Mouse (Mus musculus): ENCODE results near the gene Spef1. TPM values are rescaled to one million over a fixed set of nuclear protein-coding genes. Genes with fewer than 3 reads are reported as not detected.

The Spef1 gene
- polyA plus RNA-seq, 3 experiments from 2014 or later: 0.47 to 0.54 TPM; not detected in 1

DNA sequence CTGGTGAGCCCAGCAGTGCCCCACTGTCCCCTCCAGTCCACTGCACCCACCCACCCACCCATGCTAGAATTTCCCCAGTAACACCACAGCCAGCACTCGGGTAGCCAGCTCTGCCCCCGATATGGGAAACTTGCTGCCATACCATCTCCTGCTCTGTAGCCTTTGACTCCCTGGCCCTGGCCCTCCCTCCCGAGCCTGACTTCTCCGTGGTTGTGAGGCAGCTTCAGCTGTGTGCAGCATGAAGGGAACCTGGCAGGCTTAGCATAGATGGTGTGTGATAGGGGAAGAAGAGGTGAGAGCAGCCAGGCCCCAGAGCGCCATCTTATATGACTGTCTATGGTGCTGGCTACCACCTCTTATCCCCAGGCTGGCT is 46.6 kb downstream of the Spef1 start:
- no peak for ATAC-seq

DNA sequence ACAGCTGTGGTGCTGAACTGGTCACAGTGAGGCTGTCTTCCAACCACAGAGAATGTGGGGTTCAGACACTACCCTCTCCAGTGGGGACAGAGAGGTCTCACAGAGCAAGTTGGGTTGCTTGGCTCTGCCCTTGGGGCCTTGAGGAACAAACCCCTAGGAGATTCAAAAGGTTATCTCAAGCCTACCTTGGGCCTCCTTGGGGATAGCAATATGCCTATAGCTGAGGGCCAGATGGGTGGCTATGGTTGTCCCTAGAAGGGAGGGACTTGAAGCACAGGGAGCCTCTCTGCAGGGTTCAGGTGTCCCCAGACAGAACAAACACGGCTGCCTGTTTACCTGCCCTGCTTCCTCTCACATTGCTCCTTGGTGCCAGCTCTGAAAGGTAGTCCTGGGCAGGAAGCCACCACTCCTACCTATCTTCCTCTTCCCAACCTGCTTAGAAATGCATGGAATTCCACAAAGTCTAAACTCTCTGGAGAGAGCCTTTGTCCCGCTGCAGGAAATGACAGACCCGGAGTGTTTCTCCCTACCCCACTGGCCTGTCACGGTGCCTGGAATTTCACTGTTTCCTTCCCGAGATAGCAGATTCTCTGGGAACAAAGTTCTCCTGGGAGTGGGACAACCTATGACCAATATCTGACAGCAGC is 47.1 kb downstream of the Spef1 start:
- no peak for ATAC-seq

DNA sequence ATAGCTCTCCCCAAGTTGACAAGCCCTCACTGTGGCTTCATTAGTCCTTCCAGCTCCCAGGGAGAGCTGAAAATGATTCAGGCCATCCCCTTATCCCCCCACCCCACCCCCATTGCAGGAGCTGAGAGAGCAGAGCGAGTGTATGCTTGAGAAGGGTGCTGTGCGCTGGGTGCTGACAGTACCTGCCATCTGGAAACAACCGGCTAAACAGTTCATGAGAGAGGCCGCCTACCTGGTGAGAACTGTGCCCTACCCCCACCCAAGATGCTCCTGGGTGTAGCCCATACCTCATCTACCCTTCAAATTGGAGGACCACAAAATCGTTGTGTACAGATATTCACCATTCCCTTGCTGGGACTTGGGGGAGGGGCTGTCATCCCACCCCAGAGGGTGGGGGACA is 47.8 kb downstream of the Spef1 start:
- ATAC-seq: no peak

DNA sequence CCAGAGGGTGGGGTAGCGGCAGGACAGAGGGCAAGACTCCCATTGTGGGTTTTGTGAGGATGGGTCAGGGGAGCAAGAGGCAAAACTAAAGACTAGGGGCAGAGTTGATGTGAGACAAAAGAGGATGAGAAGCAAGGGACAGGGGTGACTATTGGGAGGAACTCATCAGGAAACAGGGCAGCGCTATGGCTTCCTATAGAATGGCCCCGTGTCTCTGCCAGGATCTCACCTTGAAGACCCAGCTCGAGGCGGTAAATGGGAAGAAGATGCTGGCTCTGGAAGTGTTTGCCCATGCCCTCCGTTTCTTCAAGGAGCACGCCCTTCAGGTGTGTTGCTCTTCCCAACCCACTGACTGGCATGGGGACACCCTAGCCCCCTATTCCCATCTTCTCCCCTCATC is 48.3 kb downstream of the Spef1 start:
- no peak for ATAC-seq

DNA sequence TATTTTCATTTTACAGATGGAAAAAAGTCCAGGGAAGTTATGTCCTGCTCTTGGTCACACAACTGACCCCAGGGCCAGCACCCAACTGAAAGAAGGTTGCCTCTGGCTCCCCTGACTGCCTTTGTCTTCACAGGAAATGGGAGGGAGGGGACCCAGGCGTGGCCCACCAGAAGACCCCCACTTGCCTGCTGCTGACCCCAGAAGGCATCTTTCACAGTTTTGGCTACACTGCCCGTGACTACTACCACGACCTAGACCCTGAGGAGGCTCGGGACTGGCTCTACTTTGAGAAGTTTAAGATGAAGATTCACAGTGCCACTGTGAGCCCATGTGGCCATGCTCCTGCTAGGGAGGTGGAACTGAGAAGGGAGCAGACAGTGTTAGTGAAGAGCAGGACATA is 48.8 kb downstream of the Spef1 start:
- no peak for ATAC-seq

DNA sequence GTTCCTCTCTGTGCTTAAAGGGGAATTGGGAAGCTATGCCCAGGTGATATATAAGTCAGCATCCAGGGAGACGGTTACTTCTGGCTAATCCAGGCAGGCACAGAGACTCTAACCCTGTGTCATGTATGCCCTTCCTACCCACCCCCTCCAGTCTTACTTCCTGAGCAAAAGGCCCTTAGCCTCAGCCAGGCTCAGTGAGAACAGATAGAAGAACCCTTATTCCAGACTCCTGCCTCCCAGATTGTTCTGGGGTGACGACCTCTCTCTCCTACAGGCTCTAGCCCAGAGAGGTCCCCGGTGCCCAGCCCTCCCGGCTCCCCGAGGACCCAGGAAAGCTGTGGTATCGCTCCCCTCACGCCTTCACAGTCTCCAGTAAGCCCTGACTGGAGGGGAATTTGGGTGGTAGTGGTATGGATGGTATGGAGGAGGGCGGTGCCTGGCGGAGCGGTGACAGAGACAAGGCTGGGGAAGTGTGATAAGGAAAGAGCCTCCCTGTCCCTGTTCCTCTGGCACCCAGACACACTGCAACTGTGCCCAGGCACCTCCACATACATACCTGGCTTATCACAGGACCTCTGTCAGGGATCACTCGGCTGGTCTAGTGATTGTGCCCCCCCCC is 51.5 kb downstream of the Spef1 start:
- no peak for ATAC-seq

DNA sequence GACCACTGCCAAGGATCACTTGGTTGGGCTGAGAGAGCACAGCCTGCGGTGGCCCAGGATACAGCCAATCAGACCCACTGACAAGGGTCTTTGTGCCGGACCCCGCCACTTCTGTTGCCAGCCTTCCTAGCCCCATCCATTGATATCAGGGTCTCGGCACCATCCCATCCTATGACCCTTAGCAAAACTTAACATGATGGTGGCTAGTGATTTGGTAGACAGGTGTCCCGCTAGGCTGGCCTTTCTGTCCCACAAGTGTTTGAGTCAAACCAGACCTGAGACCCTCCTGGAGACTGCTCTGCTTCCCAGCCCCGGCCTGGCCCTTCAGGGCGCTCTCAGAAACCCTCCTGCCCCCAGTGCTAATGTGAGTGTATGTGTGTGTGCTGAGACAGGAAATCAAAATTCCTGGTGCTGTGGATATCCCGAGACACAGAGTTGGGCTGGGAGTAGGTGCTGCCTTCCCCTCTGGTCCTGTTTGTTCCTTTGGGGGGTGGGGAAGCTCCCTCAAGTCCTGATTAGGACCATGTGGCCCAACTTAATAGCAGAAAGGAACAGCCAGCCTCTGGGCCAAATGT is 52.2 kb downstream of the Spef1 start:
- no peak for ATAC-seq

DNA sequence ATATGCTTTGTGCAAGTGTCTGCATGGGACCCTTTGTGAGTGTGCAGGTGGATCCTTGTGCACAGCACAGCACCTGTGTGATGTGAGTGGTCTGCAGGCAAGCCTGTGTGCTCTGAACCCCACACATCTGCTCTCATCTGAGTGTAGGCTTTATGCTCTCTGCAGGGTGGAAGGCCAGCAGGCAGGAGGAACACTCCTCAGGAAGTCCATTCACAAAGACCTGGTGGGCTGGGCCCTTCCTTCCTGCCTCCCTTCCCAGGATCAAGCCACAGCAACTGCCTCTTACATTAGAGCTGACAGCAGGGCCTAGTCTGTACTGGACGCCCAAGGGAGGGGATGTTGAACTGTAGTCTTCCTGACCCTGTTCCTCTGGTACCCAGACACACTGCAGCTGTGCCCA is 52.7 kb downstream of the Spef1 start:
- no peak for ATAC-seq

DNA sequence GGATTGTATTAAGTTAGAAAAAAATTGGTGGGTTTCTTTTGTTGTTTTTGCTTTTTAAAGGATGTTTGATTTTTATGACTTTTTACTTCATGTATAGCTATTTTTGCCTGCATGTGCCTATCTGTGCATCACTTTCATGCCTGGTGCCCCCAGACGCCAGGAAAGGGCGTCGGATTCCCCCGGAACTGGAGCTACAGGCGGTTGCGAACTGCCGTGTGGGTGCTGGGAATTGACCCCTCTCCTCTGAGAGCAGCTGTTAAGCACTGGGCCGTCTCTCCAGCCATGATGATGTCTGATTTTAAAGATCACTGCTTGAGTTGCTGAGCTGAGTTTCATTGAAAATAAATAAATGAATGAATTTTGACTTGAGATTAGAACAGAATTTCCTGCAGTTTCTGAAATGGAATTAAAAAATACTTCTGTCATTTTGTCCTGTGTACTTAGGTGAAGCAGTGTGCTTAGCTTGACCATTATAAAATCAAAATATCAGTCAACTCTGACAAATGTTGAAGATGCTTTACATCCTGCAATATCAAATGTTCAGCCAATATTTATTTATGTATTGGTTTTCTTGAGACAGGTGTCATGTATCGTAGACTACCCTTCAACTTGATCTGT is 54.0 kb downstream of the Spef1 start, which contains the start of gene Gm11037:
Gene Gm11037, plus strand, starts transcription at position 568 of the 618 bp plus-strand sequence.
- ATAC-seq: no peak

DNA sequence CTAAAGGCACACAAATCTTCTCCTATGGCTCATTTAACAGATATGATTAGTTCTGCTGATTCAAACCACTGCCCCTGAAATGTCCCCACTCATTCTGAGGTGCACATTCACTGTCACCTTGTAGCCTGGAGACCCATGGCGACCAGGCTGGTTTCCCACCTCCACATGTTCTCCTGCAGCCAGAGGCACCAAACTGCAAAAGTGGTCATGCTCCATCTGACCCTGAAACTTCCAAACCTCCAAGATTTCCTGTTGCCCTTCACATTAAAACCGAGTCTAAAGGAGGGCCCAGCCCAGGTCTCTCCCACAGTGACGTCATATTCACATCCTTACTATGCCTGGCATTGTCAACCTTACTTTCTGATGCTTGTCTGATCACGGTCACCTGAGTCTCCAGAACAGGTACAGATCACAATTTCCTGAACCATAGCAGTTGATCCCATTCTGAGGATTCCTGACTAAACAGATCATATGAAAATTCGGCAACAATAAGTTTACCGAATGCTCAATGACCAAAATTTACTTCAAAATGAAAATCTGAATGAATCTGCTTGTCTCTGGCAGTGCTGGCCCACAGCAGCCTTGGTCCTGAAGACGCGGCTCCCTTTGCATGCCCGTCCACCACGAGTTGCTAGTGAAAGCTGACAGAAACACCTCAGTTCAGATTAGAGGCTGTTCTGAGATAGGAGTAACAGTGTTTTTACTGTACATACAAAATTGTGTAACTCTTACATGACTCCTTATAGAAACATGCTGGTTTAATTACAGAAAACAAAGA is 54.8 kb downstream of the Spef1 start:
- no peak for ATAC-seq

DNA sequence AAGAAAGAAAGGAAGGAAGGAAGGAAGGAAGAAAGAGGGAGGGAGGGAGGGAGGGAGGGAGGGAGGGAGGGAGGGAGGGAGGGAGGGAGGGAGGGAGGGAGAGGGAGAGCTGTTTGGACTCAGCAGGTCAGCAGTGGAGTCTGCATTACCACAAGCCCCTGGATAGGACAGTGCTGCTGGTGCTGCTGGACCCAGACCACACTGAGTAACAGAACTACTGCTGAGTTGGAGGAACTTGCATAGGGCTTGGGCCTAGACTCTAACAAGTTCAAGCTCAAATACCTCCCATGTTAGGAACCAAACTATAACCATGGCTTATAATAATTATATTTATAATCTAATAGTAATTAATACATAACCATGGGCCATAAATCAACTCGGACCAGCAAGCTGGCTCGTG is 56.2 kb downstream of the Spef1 start:
- ATAC-seq: no peak

DNA sequence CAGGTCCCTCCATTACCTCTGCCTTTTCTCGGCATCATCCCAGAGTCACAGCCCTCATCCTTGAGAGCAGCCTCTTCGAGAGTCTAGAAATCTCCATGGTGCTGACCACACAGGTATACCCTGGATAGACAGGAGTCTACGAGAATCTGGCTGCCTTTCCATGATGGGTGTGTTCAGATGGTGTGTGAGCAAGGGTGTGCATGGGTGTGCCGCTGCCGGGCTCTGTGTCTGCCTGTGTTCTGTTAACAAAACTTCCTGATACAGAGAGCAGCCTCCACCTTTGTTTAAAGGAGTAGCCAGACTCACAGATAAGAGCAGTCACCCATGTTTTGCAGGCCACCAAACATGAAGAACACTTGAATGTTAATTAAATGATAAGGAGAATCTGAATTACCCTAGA is 57.2 kb downstream of the Spef1 start:
- ATAC-seq: no peak

DNA sequence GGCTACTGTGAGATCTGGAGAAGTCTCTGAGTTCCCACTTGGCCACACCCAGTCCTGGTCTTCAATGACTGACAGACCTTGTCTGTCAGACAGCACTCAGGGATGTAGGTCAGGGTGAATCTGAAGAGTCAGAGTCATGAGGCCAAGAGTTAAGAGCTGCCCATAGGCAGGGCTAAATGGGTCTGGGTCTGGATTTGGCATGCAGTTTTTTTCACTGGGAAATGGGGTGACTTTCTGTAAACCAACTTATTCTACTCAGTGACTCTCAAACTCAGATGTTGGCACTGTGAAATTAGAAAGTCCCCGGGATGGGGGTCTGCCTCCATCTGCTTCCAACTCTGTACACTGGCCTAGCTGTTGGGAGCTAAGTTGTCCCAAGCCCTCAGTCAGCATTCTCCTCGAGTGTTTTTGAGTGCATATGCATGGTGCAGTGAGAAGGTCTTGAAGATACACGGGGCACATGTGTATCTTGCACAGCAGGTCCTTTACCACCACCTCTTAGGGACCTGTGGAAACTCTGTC is 58.4 kb downstream of the Spef1 start:
- no peak for ATAC-seq

DNA sequence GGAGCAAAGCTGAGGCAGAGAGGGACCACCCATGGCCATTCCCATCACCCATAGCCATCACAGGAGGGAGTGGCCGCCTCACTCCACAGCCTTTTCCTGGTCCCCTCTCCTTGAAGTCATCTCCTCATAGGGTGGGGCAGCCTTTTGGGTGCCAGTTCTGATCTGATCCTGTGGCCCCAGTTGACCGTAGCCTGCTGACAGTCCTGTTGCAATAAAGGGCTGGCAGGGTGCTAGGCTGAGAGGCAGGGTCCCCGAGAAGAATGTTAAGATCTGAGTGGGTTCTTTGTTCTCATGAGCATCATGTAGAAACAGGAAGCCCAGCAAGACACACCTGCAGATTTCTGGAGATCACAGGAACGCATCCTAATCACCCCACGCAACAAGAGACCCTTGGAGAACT is 58.9 kb downstream of the Spef1 start:
- no peak for ATAC-seq

DNA sequence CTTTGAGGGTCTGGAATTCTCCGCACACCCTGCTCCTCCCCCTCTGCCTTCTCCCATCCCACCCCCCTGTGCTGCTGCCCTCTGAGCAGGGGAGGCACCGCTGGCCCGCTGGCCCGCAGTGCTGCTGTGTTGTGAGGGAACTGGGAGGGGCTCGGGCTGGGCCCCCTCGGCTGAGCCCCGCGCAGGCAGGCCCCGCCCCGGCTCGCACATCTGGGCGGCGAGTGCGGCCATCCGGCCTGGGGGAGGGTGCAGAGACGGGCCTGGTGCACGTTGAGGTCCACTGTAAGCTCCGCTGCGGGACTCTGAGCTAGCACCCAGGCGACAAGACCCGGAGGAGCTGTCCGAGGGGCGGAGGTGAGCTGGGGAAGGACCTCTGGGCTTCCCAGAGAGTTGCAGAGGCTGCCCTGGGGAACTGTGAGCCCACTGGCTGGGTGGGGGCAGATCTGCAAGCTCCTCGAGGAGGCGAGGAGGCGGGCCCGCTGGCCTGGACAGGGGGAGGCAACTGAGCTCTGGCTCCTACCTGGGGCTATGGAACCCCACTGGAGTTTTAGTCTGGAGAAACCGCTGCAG is 59.8 kb downstream of the Spef1 start, which contains the start of gene Hspa12b:
Gene Hspa12b, plus strand, starts transcription at position 120 of the 570 bp plus-strand sequence.
- no peak for ATAC-seq

DNA sequence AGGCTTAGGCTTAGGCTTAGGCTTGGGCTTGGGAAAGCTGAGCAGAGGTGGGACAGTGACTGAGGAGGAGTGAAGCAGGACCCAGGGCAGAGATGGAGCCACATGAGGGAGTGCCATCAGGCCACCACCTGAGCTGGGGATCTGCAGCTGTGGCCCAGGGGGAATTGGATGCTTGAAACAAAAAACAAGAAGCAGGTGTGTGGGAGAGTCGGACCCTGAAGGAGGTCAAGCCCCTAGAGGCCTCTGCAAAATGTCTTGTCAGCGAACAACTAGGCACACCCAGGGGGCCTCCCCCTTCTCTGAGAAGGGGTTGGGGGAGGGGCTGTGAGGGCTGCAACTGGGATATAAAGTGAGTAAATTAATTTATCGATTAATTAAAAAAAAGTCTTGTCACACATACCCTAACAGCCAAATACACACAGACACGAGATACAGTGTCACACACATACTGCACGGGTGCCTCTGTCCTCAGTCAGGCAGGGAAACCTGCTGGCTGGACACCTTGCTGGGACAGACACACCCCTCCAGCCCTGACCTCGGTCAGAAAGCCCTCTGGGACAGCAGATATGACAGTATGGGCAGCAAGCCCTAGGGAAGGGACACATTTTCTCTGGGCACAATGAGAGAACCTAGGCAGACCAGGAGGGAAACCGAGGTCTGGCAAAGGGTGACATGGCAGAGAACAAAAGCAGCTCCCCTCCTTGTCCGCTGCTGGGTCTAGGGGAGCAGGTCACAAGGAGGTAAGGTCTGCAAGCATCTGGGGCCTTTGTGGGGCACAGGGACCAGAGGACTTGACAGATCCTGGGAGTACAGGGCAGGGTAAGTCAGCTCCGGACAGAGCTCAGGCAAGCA is 60.9 kb downstream of the Spef1 start:
- no peak for ATAC-seq

DNA sequence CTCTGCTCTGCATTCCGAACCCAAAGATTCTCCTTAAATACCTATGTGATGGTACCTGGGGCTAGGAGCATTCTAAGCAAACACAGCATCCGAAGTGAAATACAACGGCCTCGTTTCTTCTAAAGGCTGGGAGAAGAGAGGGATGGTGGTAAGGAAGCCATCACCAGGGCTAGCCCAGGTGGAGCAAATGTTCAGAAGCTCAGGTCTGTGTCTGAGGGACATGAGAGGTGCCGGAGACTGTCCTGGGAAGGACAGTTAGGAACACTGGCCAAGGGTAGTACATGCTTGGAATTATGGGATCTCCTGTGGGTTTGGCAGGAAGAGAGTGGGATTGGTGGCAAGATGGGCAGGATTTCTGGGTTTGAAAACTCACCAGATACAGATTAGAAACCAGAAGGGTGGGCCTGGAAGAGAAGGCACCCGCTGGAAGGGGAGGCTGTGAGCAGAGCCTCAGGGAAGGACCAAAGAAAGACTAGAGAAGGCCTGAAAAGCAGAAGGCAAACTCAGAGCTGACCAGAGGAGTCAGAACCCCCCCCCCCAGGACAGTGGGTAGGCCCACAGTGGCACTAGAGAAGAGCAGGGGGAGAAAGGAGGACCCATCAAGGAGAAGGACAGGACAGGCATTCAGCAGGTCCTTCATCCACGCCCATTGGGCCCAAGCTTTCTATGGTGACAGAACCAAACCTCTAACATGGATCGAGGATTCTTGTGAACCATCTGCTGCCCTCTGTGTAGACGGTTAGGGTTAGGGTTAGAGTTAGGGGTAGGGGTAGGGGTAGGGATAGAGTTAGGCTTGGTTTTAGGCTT is 61.7 kb downstream of the Spef1 start:
- ATAC-seq: no peak

DNA sequence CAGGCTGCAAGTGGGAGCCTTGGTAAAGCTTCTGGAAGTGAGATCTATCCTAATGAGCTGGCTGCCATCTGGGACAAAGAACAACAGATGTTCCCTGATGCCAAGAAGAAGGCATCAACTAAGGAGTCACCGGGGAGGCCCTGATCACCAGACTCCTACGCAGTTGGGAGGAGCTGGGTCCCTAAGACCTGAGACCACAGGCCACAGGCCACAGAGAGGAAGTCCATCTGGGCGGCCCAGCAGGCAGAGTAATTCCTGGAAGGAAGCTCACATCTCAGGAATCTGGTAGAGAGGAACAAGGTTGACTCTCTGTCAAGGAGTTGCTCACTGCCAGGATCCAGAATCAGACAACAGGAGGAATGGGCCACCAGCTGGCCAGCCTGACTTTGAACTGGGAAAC is 62.9 kb downstream of the Spef1 start:
- no peak for ATAC-seq

Data from inflammation-experienced regulatory T-cells, adult 6 months (primary cell).